Mouse (Mus musculus): Measurements from ENCODE around the gene Glt8d2.

The Glt8d2 gene

DNA sequence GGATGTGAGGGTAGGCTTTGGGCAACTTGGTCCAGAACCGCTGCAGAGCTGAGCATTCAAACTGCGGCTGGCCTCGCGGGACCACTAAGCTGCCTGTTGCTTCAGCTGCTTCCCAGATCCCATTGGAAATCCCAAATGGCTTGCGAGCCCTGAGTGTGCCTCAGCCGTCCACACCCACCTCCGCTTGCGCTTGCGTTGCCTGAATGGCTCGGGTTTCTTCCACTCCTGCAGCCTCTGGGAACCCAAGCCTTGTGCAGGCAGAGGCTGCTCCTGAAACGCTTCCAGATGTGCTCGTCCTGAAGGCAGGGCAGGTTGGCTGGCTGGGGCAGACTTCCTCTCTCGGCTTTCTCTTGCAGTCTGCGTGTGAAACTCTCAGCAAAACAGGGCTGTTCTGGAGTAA lies at the start of gene Glt8d2:
TSS of gene Glt8d2 (minus strand) at position 157 of the 400 bp plus-strand sequence.
- peak in 1 of 2 experiments; percentile 58 for DNase-seq (ENCODE audit: low spot score in 2 of 2)

DNA sequence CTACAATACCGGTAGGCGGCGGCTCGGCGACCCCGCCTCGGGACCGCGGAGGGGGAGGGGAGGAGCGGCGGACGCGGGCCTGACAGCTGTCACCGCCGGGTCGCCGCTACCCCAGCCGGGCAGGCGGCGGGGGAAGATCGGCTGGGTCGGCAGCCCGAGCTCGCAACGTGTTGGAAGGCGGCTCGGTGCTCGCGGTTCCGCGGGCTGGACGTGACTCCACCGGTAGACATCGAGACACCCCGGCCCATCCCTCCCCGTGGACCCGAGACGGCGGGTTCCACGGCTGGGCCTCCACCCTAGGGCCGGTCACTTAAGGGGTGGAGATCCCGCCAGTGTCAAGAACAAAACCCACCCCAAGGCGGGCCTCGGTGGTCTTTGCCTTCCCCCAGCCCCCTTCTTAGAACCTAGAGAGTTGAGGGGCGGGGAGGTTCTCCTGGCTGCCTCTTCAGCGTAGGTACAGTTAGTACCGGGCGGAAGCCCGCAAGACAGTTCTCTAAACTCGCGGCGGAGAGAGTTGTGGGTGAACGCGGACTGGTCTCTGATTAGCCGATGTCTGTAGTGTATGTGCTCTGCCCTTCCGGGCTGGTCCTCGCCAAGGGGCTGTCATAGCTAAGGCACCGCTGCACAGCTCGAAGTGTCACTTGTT lies 9.0 kb upstream of the Glt8d2 start:
- peak in 1 of 2 experiments; percentile 36 for DNase-seq (ENCODE audit: low spot score in 2 of 2)

DNA sequence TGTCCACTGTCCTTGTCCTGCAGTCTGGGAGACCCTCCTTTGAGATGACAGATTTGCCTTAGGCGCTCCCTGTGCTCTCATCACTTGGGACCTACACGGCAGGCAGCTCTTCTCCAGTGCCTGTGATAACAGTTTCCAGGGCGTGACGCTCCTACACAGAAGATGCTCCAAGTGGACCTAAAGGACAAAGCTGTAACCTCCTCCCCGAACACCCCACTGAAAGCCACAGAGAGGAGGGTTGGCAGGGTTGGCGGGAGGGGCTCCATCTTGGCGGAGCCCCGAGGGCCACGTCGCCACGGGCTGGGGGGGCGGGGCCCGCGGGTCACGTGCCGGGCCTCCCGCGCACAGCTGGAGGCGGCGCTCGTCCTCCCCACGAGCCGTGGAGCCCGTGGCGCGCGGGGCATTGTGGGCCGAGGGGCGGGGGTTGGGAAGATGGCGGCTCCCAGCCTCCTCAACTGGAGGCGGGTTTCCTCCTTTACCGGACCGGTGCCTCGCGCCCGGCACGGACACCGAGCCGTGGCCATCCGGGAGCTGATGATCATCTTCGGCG lies 8.3 kb upstream of the Glt8d2 start:
- DNase-seq (ENCODE audit: low spot score in 2 of 2) = peak; percentile 92 to 94

DNA sequence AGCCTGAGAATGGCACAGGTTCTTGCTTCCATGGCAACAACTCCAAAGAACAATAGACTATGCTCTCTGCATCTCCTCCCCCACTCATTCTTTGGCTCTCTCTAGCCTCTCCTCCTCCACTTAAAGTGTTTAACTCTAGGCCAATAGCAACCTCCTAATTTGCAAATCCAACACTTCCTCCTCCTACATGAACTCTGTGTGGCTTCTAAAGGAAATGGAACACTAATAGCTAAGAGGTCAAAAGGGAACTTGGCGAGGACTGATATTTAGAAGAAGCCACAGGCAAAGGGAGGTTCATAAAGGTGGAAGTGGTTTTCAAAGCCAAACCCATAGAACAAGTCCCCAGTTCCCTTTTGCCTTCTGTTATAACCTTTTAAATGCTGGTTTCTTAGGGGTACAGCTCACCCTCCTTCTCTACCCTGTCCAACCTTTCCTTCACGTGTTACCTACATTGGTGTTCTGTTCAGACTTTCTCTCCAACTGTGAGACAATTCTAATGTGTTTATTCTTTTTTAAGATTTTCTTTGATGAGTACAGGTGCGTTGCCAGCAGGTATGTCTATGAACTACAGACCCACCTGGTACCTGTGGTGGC lies 7.0 kb upstream of the Glt8d2 start:
- peak in 1 of 2 experiments; percentile 23 for DNase-seq (ENCODE audit: low spot score in 2 of 2)

DNA sequence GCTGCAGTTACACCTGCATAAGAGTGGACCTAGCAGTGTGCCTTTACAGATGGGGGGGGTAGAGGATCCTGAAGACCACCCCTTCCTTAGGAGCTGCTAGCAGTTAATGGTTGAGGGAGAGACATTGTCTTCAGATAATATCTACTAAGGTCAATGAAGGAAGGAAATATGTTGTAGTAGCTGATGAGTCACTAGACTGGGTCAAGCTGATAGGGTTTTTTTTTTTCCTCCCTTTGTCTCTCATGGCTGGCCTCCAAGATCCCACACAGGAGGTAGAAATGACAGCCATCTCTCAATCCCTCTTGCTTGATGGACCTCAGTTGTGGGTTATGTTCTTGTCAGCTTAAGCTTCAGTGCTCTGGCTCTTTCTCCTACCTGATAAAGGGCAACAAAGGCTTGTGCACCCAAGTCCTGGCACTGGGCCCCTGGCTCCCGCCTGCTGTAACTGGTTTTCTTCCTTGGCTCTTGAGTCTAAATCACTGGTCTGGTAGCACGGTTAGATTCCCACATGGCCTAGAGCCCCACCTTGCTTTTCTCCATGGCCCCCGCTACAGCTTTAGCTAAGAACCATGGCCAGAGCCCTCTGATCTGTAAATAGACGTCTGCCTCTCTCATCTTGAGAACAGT lies 6.1 kb upstream of the Glt8d2 start:
- no peak for DNase-seq (ENCODE audit: low spot score in 2 of 2)

DNA sequence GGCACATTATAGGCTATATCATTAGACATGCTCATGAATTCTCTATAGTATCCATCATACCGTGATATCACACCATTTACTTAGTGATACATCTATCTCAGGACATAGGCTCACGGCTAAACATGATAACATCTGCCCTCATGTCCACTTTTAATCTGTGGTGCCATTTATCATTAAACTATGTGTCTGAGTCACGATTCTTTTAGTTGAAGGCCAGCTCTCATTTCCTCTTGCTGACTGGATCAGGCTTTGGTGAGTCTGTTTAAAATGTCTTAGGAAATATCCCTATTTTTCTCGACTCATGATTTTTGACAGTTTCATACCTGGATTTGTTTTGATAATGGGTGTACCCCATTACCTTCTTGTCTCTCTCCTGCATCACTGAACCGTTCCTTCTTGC lies 5.5 kb upstream of the Glt8d2 start, which contains the start of gene Hcfc2:
TSS of gene Hcfc2 (plus strand) at position 205 of the 400 bp plus-strand sequence.
- no peak for DNase-seq (ENCODE audit: low spot score in 2 of 2)

DNA sequence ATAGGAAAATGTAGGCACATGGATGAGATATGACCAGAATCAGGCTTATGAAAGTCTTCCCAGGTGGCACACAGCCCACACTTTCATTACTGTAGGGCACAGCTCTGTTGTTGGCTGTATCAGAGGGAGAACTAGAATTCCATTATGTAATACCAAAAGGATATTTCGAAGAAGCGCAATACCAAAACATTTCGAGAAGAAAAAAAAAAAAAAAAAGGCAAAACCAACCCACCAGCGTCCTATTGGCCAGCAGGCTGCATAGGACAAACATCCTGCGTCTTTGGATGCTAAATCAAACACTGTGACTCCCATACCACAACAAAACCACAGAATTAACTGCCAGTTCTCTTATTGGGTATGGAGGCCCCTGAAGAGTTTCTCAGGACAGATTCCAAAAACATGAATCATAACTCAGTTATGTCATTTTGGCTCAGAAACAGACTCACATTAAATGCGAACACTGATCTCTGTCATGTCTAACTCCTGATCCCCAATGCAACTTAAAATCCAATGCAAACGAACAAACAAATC lies 704 bp downstream of the Glt8d2 start:
- DNase-seq (ENCODE audit: low spot score in 2 of 2) = no peak

DNA sequence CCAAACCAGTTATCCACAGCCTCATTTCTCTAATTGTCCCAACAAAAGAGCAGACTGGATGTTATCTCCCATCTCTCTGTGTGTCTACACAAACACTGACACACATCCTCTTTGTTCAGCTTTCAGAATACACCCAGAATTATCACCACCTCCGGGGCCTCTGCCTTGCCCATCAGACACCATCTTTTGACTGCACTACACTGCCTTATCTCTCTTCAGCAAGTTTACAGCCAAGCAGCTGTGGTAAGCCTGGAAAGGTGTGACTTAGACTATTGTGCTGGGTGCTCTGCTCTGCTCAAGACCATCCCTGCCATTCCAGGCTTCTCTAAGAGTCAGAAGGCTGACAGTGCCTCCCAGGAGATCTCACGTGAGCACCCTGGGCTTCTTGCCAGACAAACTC lies 5.0 kb downstream of the Glt8d2 start:
- no peak for DNase-seq (ENCODE audit: low spot score in 2 of 2)

DNA sequence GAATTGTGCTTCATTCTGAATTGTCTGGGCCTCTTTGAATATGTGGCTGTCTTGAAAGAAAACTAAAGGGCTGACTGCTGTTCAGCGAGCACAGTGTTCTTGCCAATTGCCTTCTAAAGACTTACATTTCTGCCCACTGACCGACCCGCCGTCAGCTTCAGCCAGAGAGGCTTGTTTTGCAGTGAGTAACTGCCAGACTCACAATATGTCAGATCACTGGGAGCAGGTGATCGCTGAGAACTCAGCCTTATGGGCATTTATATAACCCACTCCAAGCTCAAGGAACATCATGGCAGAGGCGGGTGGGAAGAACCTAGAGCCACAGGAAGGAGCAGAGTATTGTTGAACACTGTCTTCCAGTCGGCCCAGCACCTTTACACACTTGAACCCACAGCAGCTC lies 8.8 kb downstream of the Glt8d2 start:
- DNase-seq (ENCODE audit: low spot score in 2 of 2) = no peak

DNA sequence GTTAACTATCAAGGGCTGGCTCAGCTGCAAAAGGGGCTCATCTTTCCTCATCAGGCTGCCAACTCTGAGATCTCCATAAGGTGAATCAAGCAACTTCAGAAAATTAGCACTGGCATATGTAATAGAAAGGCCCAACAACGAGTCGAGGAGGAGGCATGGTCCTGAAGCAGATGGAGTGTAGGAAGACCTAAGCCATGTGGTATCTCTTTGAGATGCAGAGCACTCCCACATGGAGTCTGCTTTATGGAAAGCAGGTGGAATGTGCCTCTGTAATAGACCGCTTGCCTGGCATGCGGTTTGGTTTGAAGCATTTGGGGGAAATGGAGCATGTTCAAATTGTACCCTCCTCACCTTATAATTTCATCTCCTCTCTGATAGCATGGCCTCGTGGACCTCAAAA lies 9.7 kb downstream of the Glt8d2 start:
- DNase-seq (ENCODE audit: low spot score in 2 of 2) = peak; percentile 55 to 82

DNA sequence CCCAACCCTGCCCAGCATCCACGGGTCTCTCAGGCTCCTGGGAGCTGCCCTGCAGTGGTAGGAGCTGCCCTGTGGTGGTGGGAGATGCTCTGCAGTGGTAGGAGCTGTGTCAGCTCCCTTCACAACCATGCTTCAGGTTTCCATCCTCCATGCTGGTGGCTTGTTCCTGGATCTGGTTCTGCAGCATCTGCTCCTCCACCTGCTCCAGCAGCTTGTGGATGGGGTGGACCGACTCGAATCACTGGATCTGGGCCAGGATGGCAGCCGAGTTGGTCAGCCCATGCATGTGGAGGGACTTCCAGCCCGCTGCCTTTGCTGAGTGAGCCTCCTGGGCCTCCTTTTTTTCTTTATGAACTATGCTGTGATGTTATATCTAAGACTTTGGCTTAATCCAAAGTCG lies 13.5 kb downstream of the Glt8d2 start:
- peak; percentile 56 to 64 for DNase-seq (ENCODE audit: low spot score in 2 of 2)

DNA sequence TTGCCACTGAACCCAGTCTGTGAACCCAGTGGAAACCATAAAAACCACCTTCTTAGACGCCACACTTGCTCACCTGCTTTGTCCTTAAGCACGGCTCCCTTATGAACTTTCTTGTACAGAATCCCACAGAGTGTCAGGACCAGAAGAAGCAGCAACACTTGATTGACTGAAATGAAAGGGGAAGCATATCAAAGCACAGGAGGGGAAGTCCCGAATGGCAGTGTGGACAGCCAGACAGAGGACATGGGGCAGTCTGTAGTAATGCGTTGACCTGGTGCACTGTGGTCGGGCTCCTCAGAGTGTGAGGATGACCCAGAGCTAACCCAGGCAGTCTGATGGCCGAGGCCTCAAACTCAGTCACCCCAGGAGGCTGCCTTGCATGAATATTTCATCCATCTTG lies 20.2 kb downstream of the Glt8d2 start:
- DNase-seq (ENCODE audit: low spot score in 2 of 2) = no peak

DNA sequence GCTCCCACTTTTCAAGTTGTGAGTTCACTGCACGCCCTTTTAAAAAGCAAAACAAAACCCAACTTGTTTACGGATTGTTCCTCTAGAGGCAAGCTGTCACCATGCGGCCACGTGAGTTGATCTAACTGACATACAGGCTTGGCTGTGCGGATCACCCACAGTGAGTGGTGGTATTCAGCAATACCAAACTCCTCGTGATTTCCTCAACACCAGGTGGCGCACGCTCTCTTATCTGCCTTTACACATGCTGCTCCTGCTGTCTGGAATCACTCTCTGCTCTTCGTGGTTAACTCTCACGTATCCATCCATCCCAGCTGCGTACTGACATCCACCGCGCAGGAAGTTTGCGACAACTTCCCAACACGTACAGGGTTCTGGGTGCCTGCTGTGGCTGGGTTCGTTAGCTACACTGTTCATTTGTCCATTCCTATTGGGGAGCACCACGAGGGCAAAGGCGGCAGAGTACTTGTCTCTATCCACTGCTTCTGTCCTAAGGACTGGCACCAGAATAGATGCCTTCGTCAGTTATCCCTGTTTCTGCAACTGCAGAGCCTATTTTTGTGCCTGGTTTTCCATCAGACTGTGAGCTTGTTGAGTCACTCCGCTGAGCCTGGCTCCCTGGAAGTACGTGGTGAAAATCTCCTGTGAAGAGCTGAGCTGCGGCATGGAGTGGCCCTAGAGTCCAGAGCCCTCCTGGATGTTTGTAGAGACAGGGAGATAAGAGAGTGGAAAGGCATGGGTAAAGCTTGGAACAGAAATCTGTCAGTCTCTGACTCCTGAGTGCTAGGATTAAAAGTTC lies 23.8 kb downstream of the Glt8d2 start:
- DNase-seq (ENCODE audit: low spot score in 2 of 2) = peak; percentile 94

DNA sequence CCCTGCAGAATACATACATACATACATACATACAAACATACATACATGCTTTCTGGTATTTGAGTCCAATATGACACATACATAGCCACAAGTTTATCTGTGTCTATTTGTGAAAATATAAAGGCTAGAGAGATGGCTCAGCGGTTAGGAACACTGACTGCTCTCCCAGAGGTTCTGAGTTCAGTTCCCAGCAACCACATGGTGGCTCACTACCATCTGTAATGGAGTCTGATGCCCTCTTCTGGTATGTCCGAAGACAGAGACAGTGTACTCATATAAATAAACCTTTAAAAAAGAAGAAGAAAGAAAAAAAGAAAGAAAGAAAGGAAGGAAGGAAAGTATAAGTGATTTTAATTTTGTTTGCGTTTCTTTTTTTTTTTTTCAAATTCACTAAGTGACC lies 24.5 kb downstream of the Glt8d2 start:
- DNase-seq (ENCODE audit: low spot score in 2 of 2) = no peak

DNA sequence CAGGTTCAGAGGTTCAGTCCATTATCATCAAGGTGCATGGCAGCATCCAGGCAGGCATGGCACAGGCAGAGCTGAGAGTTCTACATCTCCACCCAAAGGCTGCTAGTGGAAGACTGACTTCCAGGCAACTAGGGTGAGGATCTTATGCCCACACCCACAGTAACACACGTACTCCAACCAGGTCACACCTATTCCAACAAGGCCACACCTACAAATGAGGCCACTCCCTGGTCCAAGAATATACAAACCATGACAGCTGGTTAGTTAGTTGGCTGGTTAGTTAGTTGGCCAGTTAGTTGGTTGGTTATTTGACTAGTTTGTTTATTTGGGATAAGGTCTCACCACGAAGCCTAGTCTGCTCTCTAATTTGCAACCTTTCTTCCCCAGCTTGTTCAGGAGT lies 27.2 kb downstream of the Glt8d2 start:
- no peak for DNase-seq (ENCODE audit: low spot score in 2 of 2)

DNA sequence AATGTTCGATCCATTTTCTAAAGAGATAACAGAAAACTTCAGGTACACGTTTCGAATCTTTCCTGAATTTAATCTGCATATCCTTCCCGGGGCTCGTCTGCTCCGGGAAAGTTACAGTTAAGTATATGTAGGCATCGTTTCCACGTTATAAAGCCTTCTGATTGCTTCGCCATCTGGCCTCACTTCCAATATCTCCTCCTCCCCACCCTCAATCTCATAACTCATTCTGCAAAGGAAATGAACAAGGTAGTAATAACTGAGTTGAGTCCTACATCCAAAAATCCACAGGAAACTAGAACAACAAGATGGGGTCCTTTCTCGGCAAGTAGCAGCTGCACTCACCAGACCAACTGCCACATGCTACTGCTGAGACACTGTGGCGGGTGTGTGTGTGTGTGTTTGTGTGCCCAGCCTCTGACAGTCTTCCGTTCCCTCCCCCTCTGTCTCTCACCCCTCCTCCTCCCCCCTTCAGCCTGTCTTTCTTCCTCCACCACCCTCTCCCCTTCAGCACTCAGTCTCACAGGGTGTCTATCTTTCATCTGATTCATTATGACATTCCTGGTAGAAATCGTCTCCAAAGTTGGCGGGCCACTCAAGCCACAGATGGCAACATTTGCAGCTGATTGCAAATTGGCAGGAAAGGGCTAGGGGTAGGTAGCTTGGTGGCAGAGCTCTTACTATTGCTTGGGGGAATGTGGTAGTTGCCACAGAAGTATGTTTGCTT lies 28.0 kb downstream of the Glt8d2 start:
- DNase-seq (ENCODE audit: low spot score in 2 of 2) = peak; percentile 64 to 74

DNA sequence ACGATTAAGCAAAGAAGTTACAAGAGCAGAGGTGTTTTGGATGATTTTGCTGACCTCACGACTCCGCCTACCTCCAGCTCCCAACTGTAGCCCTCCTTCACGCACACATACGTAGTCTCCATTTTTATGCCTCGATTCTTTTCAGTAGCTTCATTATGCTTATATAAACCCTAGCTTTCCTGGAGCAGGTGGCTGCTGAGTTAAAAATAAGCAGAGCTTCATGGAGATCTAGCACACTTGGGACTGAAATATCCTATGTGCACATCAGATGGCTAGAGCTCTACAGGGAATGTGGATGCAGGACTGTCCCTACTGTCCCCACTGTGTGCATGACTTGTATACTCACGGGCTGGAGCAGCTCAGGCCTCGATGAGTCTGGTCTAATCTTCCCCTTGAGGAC lies 28.6 kb downstream of the Glt8d2 start:
- peak; percentile 44 to 79 for DNase-seq (ENCODE audit: low spot score in 2 of 2)

DNA sequence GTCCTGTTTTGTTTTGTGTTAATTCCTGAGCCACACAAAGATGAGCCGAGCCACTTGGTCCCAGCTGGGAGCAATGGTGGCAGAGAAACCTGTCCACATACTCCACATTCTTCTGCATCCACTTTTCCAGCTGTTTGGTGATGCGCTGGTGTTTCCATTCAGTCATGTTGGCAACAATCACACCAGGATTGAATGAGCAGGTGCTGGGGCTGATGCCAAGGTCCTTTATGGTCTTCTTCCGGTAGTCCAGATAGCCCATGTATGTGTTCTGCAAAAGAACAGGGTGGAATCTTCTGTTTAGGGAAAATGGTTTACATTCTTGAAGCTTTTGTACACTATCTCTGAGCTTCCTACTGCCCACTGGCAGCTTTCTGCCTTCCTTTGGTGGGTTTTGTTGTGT lies 35.9 kb downstream of the Glt8d2 start:
- DNase-seq (ENCODE audit: low spot score in 2 of 2) = no peak

DNA sequence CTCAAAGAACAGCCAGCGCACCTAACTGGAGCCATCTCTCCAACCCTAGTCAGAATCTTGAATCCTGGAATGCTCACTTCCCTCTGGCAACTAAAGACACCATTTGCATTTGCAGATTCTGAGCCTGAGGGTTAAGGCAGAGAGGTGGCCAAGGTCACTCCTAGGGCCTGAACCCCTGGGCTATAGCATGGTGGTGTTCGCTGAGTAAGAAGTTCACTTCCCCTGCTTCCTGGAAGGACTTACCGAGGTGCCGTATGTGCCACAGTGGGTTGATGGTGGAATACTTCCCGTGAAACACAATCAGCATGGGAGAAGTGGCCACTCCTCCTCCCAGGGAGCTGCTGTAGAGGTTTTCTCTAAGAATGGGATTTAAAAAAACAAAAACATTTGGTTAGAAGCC lies 37.8 kb downstream of the Glt8d2 start:
- no peak for DNase-seq (ENCODE audit: low spot score in 2 of 2)

DNA sequence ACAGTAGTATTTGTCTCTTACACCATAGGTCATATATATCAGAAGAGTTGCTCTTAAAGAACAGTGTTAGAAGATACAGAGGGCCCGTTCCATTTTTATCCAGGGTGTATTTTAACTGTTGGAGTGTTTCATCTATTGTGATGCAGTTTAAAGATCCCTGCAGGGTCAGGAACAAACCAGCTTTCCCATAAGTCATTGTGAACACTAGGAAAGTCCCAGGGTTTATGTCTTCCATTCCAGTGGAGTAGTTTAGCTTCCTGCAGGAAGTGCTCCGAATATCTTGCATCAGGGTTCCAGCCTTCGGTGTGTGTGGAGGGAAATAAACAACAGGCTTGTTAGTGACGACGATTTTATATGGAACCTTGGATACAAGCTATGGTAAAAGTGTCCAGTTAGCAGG lies 39.2 kb downstream of the Glt8d2 start:
- no peak for DNase-seq (ENCODE audit: low spot score in 2 of 2)

DNA sequence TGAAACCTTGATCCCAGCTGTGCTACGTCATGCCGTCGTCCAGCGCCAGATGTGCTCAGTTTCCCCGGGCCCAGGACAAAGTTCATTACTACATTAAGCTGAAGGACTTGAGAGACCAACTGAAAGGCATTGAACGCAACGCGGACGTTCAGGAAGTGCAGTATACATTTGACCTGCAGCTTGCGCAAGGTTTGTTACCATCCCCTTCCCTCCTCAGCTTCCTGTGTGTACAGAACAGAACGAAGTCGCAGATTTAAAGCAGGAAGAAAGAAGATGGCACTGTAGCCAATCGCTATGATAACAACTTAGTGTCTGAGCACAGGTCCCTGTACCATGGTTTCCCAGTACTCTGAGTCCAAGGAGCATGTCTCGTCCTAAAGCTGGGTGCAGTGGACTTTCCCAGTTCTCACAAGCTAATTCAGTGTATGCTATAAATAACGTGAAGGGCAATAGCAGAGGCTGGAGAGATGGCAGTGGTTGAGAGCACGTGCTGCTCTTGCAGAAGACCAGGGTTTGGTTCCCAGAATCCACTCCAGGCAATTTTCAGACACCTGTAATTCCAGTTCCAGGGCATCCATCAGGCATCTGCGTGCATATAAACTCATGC lies 43.1 kb downstream of the Glt8d2 start:
- no peak for DNase-seq (ENCODE audit: low spot score in 2 of 2)

Measured in right cerebral cortex, postnatal 10 days (tissue).